Mouse (Mus musculus) heart, embryonic 13.5 days (tissue): Measurements from ENCODE around the gene Zfp612. TPM values are rescaled to one million over a fixed set of nuclear protein-coding genes. Genes with fewer than 3 reads are reported as not detected.

ENCODE experiments used
- ATAC-seq: fragments of 200-750 bp; cut with Nextera tagmentation; 2 replicates; pipeline ENCODE4 v1.8.0; 2017; ENCODE audit warnings: moderate TSS enrichment; ENCODE audit not compliant: insufficient number of reproducible peaks, low FRiP score, low TSS enrichment; ENCODE audit errors: extremely low read depth
- H3K27ac ChIP-seq: fragments of 300-500 bp; sonication (generic); replicated peaks from 2 replicates; pipeline ENCODE4 v1.5.1; 2015; ENCODE audit warnings: moderate library complexity, mild to moderate bottlenecking, inconsistent platforms
- H3K27me3 ChIP-seq: fragments of 300-500 bp; sonication (generic); replicated peaks from 2 replicates; pipeline ENCODE4 v1.6.1; 2015; ENCODE audit warnings: mild to moderate bottlenecking, inconsistent platforms
- H3K36me3 ChIP-seq: fragments of 300-500 bp; sonication (generic); 2 replicates; pipeline ENCODE4 v1.6.1; 2015; ENCODE audit warnings: mild to moderate bottlenecking, inconsistent platforms
- H3K4me1 ChIP-seq: fragments of 300-500 bp; sonication (generic); 2 replicates; pipeline ENCODE4 v1.6.1; 2015; ENCODE audit warnings: inconsistent platforms
- H3K4me2 ChIP-seq: fragments of 300-500 bp; sonication (generic); 2 replicates; pipeline ENCODE4 v1.6.1; 2015; ENCODE audit warnings: inconsistent platforms, mild to moderate bottlenecking, moderate library complexity
- H3K4me3 ChIP-seq: fragments of 300-500 bp; sonication (generic); 2 replicates; pipeline ENCODE4 v1.5.1; 2015; ENCODE audit warnings: moderate library complexity, mild to moderate bottlenecking, inconsistent platforms
- H3K9ac ChIP-seq: fragments of 300-500 bp; sonication (generic); 2 replicates; pipeline ENCODE4 v1.6.1; 2015; ENCODE audit warnings: inconsistent platforms, mild to moderate bottlenecking, moderate library complexity
- H3K9me3 ChIP-seq: fragments of 300-500 bp; sonication (generic); 2 replicates; pipeline ENCODE4 v1.6.1; 2016; ENCODE audit warnings: inconsistent platforms
- WGBS: fragments of 180-500 bp; shearing (Covaris S2); methylation state at CpG from one replicate; pipeline ENCODE4 v1.1.7; 2015; ENCODE audit warnings: mixed read lengths; 5-methylcytosine and 5-hydroxymethylcytosine counted together
- polyA plus RNA-seq: library from polyadenylated mRNA; unstranded; fragments of >200 nt; fragmentation: Nextera tagmentation; extraction: Ambion mirVana; gene quantifications from 2 replicates; pipeline ENCODE4 v1.2.1, GENCODE M21; 2015

The Zfp612 gene
- polyA plus RNA-seq, 1 experiment from 2014 or later: 6.4 TPM

DNA sequence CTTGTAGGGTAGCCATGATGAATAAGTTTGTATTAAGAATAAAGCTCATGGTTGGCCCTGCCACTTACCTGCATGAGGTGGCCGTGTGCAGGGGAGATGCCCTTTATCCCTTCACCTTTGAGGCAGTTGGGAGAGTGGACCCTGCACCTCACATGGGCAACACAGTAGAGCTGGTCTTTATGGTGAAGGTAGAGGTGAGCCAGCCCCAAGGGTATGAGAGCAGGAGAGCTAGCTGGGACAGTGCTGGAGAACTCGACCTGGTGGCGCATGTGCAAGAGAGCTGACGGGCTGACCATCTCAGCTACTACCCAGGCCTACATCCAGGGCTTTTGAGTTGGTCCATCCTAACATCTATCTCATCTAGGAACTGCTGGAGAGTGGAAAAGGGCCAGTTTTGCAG lies 13.9 kb upstream of the Zfp612 start:
- no peaks in the 10 kb centered on the region for H3K36me3 ChIP-seq
- H3K27me3 ChIP-seq: no peaks in the 10 kb centered on the region
- ATAC-seq: no peak
- WGBS: 84% methylated on average over 4 of the region's 4 CpGs
- H3K4me3 ChIP-seq: no peak overlapping the region
- H3K4me1 ChIP-seq: no peaks in the 10 kb centered on the region
- no peak overlapping the region for H3K27ac ChIP-seq
- H3K4me2 ChIP-seq: no peak overlapping the region
- H3K9me3 ChIP-seq: no peaks in the 10 kb centered on the region
- no peak overlapping the region for H3K9ac ChIP-seq

- no peaks in the 10 kb centered on the region for H3K36me3 ChIP-seq
- H3K27ac ChIP-seq: no peak overlapping the region
- H3K4me3 ChIP-seq: no peak overlapping the region
- H3K27me3 ChIP-seq: no peaks in the 10 kb centered on the region; the same call in 1 of the 2 replicates
- WGBS: 81% methylated on average over 4 of the region's 4 CpGs
- no peak overlapping the region for H3K9ac ChIP-seq
- ATAC-seq: no peak
- H3K4me1 ChIP-seq: no peaks in the 10 kb centered on the region
- H3K9me3 ChIP-seq: no peaks in the 10 kb centered on the region
- H3K4me2 ChIP-seq: no peak overlapping the region
Observed at GRCm38 (mm10) chr8:110069706-110070105, 9.8 kb upstream of the Zfp612 start.

- Histone ChIP-seq H3K9ac (no peak overlapping the region), H3K4me3 (no peak overlapping the region), H3K9me3 (no peaks in the 10 kb centered on the region), H3K36me3 (no peaks in the 10 kb centered on the region), H3K27me3 (peaks cover 9% of the 10 kb centered on the region; the same call in 1 of the 2 replicates), H3K27ac (no peak overlapping the region), H3K4me2 (no peak overlapping the region), H3K4me1 (no peaks in the 10 kb centered on the region)
- WGBS: 13% methylated on average over 9 of the region's 9 CpGs
- no peak for ATAC-seq
Observed at GRCm38 (mm10) chr8:110071600-110071999, 7.9 kb upstream of the Zfp612 start.

DNA sequence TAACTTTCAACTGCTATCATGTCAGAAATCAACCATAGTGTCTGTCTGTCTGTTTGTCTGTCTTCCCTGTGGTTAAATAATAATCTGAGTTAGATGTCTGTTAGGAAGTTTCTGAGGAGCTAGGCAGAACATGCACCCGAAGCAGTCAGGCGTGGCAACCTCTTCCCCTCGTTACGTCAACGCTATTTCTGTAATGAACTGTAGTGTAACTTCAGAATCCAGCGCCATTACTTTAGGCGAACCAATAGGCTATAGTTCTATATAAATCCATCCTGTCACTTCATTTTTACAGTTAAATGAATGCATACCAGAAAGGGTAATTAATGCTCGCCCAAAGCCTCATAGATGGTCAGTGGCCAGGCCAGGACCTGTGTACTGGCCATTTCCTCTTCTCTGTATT lies 5.0 kb upstream of the Zfp612 start:
- Histone ChIP-seq H3K36me3 (no peaks in the 10 kb centered on the region), H3K27ac (no peak overlapping the region), H3K9ac (no peak overlapping the region), H3K4me2 (no peak overlapping the region), H3K9me3 (no peaks in the 10 kb centered on the region), H3K27me3 (peaks cover 10% of the 10 kb centered on the region; the same call in 1 of the 2 replicates), H3K4me3 (no peak overlapping the region), H3K4me1 (peaks cover 4% of the 10 kb centered on the region; the same call in 1 of the 2 replicates)
- 78% methylated on average over 8 of the region's 8 CpGs for WGBS
- ATAC-seq: no peak

DNA sequence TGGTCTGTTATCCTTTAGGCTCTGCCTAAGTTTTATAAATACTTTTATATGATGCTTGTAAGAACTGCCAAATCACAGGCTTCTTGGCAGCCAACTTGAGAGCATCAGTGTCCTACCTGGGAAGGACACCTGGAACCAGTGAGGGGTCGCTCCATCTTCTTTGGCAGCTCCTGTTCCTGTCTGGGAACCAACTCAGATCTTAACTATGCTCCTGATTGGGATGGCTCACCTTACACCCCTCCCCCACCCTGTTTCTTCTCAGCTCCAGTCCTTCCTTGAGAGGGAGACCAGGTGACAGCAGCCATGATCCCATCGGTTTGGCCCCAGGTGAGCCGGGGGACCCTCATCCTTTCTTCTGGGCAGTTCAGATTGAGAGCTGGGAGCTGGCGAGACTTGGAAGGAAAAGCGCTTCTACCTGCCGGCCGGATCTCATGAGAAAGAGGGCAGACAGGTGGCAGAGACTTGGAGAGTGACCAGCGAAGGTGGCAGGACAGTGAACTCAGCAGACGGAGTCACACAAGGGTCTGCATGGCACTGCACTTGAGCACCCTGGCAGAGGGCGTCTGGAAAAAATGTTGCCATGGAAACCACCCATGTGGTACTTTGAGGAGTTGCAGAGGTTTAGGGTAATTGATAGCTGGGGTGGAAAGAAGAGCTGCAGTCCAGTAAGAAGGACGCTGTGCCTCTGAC lies 3.0 kb downstream of the Zfp612 start:
- Histone ChIP-seq H3K36me3 (peaks cover 41% of the 10 kb centered on the region), H3K27ac (no peak overlapping the region), H3K4me3 (no peak overlapping the region), H3K4me1 (peaks cover 13% of the 10 kb centered on the region), H3K27me3 (no peaks in the 10 kb centered on the region; the same call in 1 of the 2 replicates), H3K4me2 (no peak overlapping the region), H3K9ac (no peak overlapping the region), H3K9me3 (peaks cover 4% of the 10 kb centered on the region; the same call in 1 of the 2 replicates)
- whole genome bisulfite sequencing: 75% methylated on average over 11 of the region's 11 CpGs
- ATAC-seq: no peak

- 56% methylated on average over 1 of the region's 1 CpGs for WGBS
- Histone ChIP-seq H3K9ac (no peak overlapping the region), H3K4me2 (no peak overlapping the region), H3K9me3 (peaks cover 23% of the 10 kb centered on the region), H3K27ac (no peak overlapping the region), H3K27me3 (0 out of 2 replicates have a peak, but pooled peaks cover 2% of the 10 kb centered on the region), H3K4me3 (no peak overlapping the region), H3K4me1 (no peaks in the 10 kb centered on the region), H3K36me3 (peaks cover 36% of the 10 kb centered on the region)
- ATAC-seq: no peak
Observed at GRCm38 (mm10) chr8:110091869-110092268, 12.3 kb downstream of the Zfp612 start.

GRCm38 (mm10) chr8:110100907-110101306 lies 21.4 kb downstream of the Zfp612 start, which contains the start of gene Gm21964:
Gene Gm21964 (plus strand): TSS chr8:110101207.
- no peak for ATAC-seq
- WGBS: 86% methylated on average over 11 of the region's 12 CpGs
- H3K9me3 ChIP-seq: no peaks in the 10 kb centered on the region

DNA sequence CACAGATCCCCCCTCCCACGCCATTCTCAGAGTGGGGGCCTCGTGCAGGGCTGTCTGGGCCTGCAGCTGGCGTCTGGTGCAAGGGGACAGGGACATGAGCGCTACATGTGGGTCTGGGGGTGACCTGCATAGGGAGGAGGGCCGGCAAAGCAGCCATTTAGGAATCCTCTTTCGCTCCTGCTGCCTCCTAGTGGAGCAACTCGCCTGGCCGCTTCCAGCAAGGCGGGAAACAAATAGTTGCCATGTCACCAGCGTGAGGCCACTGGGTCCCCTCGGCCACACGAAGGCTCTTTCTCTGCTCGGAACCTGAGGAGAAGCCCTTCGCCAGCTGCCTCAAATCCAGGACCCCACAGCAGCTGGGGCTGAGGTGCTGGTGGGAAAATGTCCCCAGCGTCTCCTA lies 22.1 kb downstream of the Zfp612 start:
- WGBS: 81% methylated on average over 15 of the region's 15 CpGs
- no peak overlapping the region for H3K27ac ChIP-seq
- no peaks in the 10 kb centered on the region for H3K4me1 ChIP-seq
- no peak overlapping the region for H3K4me3 ChIP-seq
- no peak for ATAC-seq
- no peaks in the 10 kb centered on the region for H3K36me3 ChIP-seq
- no peaks in the 10 kb centered on the region for H3K9me3 ChIP-seq
- H3K4me2 ChIP-seq: no peak overlapping the region
- H3K9ac ChIP-seq: no peak overlapping the region
- no peaks in the 10 kb centered on the region for H3K27me3 ChIP-seq

More at GRCm38 (mm10) chr8:110100907-110101306, 21.4 kb downstream of the Zfp612 start, which contains the start of gene Gm21964:
- Histone ChIP-seq H3K4me3 (no peak within 1 kb of the TSS), H3K4me1 (no peaks in the 10 kb centered on the region), H3K4me2 (no peak within 1 kb of the TSS), H3K27me3 (no peaks in the 10 kb centered on the region), H3K27ac (no peak within 1 kb of the TSS), H3K9ac (no peak within 1 kb of the TSS), H3K36me3 (no peaks in the 10 kb centered on the region)

GRCm38 (mm10) chr8:110102653-110103052 lies 23.1 kb downstream of the Zfp612 start, which contains the start of gene Gm17720:
Gene Gm17720 (minus strand): TSS chr8:110102753.
- WGBS: 82% methylated on average over 3 of the region's 3 CpGs

DNA sequence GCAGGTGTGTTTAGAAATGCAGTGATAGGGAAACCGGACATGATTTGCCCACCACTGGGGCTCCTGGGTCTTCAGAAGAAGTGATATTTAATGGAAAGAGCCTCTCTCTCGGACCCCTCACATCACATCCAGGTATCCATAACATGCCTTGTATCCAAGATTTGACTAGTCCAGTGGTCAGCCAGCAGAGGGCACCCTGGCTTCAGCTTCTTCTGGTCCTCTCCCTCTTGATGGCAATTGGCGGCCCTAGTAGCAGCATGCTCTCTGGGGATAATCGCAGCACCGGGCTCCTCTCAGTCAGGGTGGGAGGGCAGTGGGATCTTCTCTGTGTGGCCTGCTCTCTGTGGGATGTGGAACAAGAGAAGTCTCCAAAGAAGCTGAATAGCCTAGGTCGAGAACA lies 40.2 kb downstream of the Zfp612 start:
- no peak overlapping the region for H3K4me2 ChIP-seq
- H3K27ac ChIP-seq: no peak overlapping the region
- H3K9me3 ChIP-seq: no peaks in the 10 kb centered on the region
- no peaks in the 10 kb centered on the region for H3K36me3 ChIP-seq
- no peak overlapping the region for H3K4me3 ChIP-seq
- no peak overlapping the region for H3K9ac ChIP-seq
- 0 out of 2 replicates have a peak, but pooled peaks cover 10% of the 10 kb centered on the region for H3K27me3 ChIP-seq
- no peak for ATAC-seq
- 44% methylated on average over 6 of the region's 6 CpGs for WGBS
- 0 out of 2 replicates have a peak, but pooled peaks cover 3% of the 10 kb centered on the region for H3K4me1 ChIP-seq

More at GRCm38 (mm10) chr8:110102653-110103052, 23.1 kb downstream of the Zfp612 start, which contains the start of gene Gm17720:
- no peak for ATAC-seq
- H3K4me3 ChIP-seq: no peak within 1 kb of the TSS
- no peak within 1 kb of the TSS for H3K9ac ChIP-seq
- no peaks in the 10 kb centered on the region for H3K36me3 ChIP-seq
- no peaks in the 10 kb centered on the region for H3K4me1 ChIP-seq
- no peak within 1 kb of the TSS for H3K4me2 ChIP-seq
- H3K27me3 ChIP-seq: no peaks in the 10 kb centered on the region
- no peaks in the 10 kb centered on the region for H3K9me3 ChIP-seq
- no peak within 1 kb of the TSS for H3K27ac ChIP-seq

GRCm38 (mm10) chr8:110130537-110130936 lies 51.0 kb downstream of the Zfp612 start:
- WGBS: 19% methylated on average over 13 of the region's 13 CpGs
- H3K4me2 ChIP-seq: no peak overlapping the region
- no peak for ATAC-seq

DNA sequence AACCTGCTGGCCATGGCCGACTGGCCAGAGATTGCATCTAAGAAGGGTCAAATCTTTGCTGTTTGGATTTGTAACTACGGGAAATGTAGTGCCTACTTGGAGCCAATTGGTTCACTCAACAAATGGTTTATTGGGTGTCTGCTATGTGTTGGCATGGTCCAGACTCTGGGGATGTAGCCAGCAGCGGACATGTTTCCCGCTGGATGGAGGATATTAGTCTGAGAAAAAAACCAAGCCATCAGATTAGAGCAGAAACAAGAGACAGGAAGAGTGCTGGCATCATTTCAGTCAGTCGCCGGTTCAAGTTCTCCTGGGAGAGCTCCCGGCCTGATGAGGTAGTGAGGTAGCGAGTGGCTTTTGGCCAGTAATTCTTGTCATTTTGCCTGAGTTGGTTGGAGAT lies 54.7 kb downstream of the Zfp612 start:
- Histone ChIP-seq H3K27ac (no peak overlapping the region), H3K4me3 (no peak overlapping the region), H3K9me3 (no peaks in the 10 kb centered on the region), H3K4me2 (no peak overlapping the region), H3K36me3 (no peaks in the 10 kb centered on the region), H3K4me1 (no peaks in the 10 kb centered on the region), H3K9ac (no peak overlapping the region), H3K27me3 (no peaks in the 10 kb centered on the region)
- WGBS: 85% methylated on average over 8 of the region's 8 CpGs
- no peak for ATAC-seq

More at GRCm38 (mm10) chr8:110130537-110130936, 51.0 kb downstream of the Zfp612 start:
- Histone ChIP-seq H3K27ac (no peak overlapping the region), H3K27me3 (peaks cover 8% of the 10 kb centered on the region), H3K9me3 (no peaks in the 10 kb centered on the region), H3K9ac (no peak overlapping the region), H3K4me1 (no peaks in the 10 kb centered on the region), H3K4me3 (no peak overlapping the region), H3K36me3 (no peaks in the 10 kb centered on the region)
